Mouse (Mus musculus): Measurements from ENCODE around the gene Cep295nl.

The Cep295nl gene

DNA sequence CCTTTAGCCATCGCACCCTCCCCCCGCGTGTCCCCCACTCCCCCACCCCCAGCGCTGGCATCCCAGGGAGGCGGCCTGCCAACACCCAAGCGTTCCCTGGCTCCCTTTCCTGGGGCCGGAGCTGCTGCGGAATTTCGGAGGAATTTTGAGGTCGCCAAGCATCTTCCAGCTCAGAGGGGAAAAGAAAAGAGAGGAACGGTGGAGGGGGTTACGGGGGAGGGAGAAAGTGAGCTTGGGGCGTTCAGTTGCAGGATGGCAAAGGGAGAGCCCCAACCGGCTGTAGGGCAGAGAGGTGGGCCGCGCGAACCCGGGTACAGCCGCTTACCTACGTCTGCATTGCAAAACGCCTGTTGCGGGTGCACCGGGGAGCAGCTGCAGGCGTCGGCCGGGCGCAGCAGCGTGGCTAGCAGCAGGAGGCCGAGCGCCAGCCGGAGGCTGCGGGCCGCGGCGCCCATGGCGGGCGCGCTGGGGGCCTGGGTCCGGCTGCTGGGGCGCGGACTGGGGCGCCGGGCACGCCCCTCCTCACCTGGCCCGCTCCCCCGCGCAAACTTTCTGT is 12.4 kb upstream of the Cep295nl start:
- no peak for DNase-seq

DNA sequence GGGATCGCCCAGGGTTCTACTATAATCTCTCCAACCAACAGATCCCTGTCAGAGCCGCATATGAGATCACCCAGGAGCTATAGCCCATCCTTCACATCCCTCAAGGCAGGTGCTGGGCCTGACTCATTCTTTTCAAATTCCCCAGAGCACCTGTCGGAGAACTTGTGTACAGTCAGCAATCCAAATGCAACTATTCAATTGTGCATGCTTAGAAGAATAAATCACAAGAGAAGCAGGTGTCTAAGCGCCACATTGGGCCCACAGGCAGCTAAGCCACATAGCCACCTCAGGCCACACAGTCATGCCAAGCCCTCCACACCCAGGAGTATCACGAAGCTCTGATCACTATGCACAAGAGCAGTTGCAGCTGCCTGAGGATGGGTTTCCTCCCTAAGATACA is 7.2 kb upstream of the Cep295nl start:
- DNase-seq, result no peak

DNA sequence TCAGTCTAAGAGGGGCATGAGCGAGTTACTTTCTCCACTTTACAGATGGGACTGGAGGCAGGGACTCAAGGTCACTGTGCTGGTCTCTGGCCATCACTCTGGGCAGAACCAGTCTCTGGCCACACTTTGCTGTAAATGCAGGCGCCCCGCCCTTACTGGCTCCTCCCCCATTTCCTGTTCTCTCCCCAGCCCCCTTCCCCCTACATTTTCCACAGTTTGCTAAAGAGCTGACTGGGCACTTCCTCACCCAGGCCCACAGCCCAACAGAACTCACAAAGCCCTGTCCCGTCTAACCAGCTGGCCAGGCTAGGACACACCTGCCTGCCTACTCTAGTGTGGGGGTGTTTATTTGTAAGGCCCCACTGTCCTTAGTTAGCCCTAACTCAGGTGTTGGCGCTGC is 6.6 kb upstream of the Cep295nl start:
- DNase-seq, result peak; percentile 37

DNA sequence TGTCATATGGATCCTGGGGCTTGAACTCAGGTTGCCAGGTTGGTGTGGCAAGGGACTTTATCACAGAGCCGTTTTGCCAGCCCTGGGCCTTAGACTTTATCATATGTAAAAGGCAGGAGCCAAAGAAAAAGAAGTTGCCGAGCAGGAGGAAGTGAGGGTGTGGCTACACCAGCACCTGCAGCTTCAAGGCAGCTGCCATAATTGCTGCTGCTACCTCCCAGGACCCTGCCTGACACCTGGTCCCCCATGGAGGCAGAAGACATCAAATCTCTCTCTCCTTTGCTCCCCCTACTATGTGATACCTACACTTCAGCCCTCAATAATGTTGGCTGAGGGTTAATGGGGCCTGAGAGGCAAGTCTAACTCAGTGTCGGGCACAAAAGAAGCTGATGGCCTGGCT is 6.1 kb upstream of the Cep295nl start:
- DNase-seq, result no peak

DNA sequence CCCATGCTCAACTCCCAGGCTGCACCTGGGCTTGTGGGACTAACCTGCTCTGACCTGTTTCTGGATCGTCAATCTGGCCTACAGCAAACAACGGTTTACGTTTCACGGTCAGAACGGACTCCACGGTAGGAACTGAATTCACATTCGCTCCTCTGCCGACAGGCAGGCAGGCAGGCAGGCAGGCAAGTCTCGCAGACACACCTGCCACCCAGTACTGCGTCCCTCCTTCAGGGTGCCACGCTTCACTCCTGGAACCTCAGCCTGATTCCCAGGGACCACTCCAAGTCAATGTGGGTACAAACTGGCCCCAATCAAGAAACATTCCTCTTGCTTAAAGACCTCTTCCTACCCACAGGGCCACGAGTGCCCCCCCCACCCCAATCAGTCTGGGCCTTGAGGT is 5.6 kb upstream of the Cep295nl start:
- DNase-seq, result no peak

DNA sequence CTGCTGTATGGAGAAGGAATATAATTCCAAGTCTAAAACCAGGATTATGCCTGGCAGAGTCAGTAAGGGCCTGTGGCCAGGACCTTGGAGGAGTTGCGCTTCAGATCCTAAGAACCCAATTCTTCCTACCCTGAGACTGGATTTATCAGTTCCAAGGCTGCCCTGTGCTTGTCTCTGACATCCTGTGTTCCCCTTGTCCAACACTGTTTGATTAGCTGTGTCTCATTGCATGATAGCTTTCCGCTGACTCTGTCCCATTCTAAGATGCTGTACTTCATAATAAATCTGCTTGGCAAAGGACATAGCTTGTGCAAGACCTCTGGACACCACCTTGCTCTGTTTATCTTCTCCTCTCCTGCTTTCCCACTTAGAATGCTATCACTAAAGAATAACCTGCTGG is 5.1 kb upstream of the Cep295nl start:
- no peak for DNase-seq

DNA sequence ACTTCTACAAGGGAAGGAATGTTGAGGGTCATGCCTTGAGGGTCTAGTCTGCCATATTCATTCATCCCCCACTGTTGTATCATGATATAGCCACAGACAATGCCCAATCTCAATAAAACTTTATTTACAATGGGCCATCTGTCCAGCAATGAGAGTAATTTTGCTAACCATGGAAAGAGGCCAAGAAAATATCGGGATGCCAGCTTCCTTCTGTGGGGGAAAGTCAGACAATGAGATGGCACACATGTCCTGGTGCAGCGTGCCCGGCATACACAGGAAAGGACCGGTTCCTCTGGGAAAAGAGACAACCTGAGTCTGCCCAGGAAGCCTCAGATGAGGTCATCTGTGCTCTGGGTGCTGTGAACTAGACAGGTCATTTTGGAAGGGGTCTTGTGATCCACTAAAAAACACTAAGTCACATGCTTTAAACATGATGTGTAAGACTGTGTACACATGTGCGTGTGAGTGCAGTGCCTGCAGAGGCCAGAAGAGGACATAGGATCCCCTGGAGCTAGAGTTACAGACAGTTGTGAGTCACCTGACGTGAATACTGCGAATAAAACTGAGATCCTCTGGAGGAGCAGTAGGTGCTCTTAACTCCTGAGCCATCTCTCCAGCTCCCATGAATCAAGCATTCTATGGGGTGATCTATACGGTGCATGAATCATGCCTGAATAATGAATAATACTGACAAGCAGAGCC is 4.2 kb upstream of the Cep295nl start:
- no peak for DNase-seq

DNA sequence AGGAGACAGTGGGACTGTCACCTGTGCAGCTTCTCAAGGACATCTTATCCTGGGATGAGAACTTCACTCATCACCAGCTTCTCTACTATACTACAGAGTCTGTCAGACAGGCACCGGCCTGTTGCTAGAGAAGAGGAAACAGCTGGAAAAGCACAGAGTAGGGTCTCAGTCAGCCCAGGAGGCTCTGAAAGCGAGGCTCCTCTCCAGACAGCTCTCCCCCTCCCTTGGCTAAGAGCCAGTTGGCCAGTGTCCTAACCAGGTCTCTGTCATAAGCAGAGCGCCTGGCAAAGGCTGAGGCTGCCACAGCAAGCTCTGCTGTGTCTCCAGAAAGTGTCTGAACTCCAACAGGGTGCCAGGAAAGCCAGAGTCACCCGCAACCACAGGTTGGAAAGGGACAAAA is 3.4 kb upstream of the Cep295nl start:
- DNase-seq, result no peak

DNA sequence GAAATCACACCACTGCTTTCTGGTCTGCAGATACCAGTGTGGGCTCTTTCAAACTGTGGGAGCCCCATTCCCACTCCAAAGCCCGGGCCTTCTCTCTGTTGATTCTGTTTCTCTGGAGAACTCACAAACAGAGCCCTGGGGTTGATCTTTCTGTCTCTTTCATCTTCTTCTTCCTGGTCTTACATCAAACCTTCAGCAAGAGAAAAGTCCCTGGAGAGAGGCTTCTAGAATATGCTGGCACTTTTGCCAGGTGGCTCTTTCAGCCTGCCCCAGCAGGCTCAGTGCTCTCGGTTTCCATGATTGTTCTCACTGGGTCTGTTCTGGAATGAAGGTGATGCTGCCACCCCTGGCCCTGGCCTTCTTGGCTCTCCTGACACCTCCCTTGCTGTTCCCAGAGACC is 1.3 kb upstream of the Cep295nl start:
- DNase-seq, result no peak

DNA sequence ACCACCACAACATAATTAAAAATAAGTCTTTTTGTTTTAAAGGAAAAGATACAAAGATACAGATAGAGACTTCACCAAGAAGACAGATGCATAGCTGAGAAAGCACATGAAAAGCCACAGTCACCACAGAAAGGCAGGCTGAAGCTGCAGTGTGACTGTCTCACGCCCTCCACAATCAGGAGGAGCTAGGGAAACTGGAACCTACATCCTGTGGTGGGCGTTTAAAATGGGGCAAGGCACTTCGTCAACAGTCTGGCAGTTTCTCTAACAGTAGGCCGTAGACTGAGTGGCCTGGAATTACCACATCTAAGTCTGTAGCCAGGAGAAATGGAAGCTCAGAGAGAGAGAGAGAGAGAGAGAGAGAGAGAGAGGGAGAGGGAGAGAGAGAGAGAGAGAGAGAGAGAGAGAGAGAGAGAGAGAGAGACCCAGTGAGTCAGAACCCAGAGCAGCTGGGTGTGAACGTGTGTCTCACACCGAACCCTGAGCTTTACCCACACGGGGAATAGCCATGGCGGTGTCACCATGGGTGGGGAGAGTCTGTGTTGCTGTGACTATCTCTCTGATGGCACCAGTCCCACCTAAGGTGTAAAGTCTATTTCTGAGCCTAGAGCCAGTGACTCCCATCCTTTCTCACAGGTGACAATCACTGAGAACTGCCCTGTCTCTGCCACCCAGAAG is 4.7 kb downstream of the Cep295nl start:
- no peak for DNase-seq

DNA sequence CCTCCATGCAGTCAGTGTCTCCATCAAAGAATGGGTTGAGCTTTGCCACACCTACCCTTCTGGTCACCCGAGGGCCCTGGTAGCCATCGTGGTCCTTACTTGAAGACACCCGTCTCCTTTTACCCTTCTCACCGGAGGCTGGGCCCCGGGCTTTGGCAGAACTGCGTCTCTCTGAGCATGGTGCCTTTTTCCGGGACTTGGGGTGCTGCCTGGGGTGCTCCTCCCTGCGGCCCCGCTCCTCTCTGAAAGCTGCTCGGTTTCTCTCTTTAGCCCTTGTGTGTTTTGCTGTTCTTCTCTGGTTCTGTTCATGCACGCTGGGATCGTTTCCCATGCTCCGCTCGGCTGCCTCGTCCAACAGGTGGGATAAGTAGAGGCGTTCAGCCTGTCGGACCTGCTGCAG is 8.9 kb downstream of the Cep295nl start:
- no peak for DNase-seq

DNA sequence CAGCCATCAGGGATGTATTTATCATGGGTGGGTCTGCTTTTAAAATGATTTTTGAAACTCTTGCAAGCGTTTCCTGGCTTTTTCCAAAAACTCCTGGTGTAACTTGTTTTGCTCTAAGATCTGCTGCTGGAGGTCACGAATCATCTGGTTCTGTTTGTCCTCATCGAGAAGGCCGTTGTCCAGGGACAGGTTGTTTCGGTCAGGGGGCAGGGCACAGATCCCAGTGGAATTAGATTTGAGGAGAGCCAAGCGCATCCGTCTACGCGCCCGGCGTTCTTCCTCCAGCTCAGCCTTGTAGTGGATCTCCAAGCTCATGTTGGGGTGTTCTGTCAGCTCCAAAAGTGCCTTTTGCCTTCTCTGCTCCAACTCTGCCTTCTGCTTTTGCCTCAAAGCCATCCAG is 9.9 kb downstream of the Cep295nl start:
- no peak for DNase-seq

DNA sequence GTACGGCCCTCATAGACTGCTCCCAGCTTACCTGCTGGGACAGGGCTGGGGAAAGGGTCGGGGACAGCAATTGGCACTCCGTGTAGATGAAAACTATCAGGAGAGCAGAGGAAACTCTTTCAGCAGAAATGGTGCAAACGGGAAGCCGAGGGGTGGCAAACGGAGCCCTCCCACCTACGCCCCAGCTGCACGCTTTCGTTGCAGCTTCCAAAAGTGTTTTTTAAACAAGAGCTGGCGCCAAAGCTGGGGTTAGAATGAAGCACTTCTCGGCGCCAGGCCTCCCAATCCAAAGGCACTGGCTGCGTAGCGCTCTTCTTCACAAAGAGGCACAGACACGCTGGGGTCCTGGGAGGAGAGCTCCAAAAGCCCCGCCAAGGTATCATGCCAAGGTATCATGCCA is 11.5 kb downstream of the Cep295nl start:
- DNase-seq, result no peak

DNA sequence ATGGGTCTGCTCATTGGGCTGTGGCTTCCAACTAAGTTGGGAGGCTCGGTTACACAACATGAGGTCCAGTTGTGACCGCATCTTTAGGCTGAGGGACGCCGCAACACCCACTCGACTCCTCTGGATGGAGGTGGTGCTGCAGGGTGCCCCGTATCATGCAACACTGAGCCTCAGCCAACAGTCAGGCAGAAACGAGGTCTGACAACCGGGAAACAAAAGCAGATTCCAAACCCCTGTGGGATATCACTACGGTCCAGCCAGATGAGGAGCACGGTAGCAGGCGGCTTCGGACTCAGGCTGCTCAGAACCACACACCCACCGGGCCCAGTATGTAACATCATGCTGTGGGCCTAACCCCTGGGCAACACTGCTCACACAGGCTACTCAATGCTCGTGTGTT is 11.9 kb downstream of the Cep295nl start:
- no peak for DNase-seq

DNA sequence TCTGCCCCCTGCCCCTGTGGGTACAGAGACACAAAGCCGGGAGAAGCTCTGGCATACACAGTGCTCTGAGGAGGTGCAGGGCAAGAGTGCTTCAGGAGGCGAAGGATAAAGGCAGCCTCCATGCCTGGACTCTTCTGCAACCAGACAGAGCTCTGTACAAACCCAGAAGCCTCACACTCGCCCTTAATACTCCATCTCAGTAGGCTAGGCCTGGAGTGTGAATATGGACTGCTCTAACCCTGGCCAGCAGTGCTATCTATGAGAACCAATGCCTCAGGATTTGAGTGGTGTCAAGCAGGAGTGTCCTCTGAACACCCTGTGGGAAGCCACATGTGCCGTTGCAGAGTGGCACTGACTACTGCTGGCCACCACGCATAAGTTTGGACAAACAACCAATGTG is 13.4 kb downstream of the Cep295nl start:
- DNase-seq, result no peak

DNA sequence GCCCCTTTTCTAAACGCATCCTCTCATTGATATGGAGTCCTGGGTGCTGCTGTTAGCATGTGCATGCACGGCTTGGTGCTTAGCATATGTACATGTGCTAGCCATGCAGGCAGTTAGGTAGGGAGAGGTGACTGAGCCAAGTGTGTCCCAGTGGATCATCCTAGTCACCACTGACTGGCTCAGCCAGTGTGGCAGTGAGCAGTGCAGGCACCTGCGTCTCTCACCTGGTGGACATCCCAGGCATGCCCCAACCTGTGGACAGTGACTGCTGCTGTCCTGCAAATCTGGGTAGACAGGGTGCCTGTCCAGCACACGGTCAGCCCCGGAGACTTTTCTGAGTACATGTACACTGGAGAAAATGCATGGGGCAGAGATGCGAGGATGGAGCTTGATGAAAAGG is 13.8 kb downstream of the Cep295nl start:
- no peak for DNase-seq

DNA sequence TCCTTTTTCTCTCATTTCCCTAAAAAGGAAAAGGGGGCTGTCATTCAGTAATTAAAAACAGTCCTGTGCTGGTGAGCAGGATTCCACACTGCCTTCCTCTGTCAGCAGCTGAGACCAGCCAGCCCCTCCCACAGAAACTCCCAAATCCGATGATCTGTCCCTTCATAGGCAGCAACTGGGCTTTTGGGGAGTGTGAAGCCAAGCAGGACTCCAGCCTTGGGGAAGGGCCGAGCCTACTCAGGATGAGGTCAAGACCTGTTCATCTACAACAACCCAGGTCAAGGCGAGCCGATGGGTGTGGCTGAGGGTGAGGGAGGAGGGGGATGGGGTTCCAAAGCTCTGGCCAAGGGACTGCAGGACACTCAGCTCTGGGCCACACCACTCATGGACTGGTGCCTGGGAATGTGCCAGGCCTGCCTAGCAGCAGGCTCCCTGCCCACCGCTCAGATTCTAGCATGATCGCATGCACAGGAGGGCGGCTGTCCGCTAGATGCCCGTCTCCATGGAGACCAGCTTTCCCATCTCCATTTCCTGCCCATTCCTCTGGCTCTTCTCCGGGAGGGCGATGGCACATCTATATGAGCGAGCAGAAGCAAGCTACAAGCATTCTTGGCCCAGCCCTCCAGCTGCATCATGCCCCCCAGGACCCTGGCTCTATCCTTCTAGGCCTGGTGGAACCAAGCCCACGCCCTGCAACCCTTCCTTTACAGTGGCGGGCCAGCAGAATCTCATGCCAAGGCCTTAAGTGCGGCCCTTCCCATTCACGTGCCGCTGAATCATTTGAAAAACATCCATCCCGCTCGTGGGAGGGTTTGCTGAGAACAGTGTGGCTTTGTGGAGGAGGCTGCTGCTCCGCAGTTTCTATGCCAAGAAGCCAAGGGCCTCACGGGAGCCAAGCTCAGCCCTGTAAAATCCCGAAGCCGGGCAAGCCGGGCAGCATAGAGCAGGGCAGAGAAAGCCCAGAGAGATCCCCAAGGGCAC is 15.0 kb downstream of the Cep295nl start:
- DNase-seq, result peak; percentile 11

DNA sequence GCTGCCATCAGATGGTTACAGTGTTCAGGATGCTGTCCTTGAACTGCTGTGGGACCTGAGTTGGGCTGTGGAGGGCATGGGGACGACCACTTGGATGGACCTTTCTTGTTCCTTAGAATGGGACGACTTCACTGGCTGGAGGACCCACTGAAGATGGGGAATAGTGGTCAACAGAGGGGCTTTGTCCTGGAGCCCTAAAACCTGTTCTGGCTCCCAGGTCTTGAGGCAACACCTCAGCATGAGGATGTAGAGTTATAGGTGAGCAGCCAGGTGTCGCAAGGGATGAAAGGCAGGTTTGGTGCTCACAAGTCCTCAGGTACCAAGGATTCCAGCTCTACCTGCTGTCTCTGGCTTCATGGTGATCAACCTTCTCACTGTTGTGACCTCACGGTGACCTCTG is 15.8 kb downstream of the Cep295nl start:
- DNase-seq, result no peak

DNA sequence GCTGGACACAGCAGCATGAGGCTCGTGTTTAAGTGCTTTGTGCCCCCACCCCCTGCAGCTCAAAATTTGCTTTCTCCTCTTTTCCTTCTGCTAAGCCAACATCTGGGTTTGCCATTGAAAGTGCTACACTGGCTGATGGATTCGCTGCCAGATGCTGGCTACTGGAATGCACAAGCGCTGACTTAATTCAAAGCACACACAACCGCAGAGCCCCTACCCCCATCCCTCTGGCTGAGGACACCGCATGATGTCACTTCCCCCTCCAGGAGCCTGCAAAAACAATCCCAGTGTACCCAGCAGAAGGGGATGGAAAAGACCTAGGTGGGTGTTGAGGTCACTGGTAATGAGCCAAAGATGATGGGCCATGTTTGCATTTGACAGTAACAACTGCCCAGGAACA is 17.8 kb downstream of the Cep295nl start:
- DNase-seq, result no peak

DNA sequence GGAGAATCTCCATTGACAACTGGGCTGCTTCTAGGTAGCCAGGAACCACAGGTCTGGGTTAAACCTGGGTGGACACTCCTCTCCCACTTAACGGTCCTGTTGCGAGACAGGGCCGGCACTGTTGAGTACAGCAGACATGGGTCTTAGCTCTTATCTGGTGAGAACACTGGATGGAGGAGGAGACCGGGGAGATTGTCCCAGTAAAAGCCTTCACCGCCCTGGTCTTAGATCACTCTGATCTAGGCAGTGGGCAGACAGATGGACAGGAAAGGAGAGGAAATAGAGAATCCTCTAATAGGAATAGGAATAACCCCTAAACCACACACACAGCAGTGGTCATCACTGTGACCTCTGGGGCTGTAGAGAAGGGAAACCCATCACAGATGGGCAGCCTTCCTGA is 18.3 kb downstream of the Cep295nl start:
- DNase-seq, result no peak

DNA sequence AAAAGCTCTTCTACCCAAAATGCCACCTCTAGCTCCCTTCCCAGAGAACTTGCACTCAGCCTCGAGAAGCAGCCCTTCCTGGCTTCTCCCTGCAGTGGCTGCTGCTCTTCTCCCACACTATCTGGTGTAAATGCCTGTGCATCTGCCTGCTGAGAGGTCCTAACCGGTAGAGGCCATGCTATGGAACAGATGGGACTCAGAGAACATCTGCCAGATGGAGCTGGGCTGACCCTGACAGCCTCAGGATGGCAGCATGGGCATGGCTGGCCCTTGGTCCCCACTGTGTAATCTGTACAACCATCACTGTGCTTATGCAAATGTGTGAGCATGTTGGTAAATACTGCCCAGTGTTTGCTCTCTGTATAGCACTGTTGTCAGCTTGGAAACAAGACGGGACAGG is 19.7 kb downstream of the Cep295nl start:
- DNase-seq, result no peak

DNA sequence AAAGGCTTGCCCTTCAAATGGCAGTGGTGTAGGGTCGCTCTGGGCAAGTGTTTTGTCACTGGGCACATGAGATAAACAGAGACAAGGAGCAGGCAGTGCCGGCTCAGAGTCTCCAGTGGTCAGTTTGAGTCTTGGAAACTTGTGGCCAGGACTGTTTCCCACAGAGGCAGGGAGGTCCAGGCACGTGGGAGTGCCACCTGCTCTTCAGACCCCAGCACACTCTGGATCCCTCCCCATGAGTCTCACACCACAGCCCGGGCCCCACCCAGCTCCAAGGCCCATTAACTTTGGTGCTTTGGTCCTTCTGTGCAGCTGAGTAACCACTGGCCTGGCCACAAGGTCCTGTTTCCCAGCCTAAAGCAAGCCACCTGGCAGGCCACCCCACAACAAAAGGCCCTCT is 20.3 kb downstream of the Cep295nl start:
- peak; percentile 31 for DNase-seq

DNA sequence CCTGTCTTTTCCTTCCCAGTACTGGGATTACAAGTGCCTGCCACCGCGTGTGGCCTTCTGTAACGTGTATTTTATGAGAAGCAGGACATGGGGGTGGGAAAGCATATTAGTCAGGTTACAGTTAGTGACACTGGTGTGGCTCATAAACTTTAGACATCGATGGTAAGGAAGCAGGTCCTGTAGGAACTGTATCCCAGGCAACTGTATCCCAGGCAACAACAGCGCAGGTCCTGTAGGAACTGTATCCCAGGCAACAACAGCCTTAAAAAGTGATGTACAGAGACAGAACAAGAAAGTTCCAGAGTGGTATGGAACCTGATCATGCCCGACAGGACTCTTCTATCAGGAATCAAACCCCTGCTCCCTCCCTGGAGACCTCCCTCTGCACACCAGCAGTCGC is 20.8 kb downstream of the Cep295nl start:
- no peak for DNase-seq

DNA sequence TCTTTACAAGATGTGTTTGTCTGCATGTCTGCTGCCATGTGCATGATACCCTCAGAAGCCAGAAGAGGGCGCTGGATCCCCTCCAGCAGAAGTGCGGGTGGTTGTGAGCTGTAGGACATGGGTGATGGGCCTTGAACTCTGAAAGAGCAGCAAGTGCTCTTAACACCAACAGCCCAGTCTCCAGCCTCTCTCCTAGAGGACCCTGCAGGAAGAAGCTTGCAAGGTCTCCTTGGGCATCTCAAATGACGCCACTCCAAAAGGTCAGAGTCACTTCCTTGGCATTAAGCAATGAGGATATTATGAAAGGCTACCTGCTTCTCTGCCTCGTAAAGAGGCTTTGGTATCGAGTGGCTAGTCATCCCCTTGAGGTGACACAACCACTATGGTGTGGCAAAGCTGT is 23.6 kb downstream of the Cep295nl start:
- no peak for DNase-seq
